8 mouse cellular contexts compared by ENCODE assay signal in the genomic region with DNA sequence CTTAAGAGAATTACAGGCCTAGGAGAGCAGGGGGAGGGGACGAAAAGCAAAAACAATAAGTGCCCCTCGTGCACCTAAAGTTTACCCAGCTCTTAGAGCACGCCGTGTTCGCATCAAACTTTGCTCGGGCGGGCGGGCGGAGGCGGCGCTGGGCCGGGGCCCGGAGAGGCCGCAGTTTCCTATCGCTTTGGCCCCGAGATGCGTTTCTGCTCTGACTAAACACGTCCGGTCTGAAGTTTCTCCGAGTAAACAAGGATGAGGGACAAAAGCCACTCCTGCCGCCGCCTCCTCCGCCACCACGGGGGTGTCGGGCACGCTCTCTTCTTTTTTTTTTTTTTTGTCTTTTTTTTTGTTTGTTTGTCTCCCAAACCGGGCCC. TPM values are rescaled to one million over a fixed set of nuclear protein-coding genes. Genes with fewer than 3 reads are reported as not detected.
A peak's percentile ranks its signal among the peaks of the same experiment; 100 is the strongest.
DNase-seq lines count a peak whose midpoint lies in the region; ATAC-seq lines count a peak whose summit lies in the region.

No protein-coding gene starts in this region.

- peak overlapping the region; percentile 98 for H3K9ac ChIP-seq in hindbrain, embryonic 12.5 days
- peak overlapping the region; percentile 99 for H3K9ac ChIP-seq in liver, embryonic 13.5 days

- H3K4me2 ChIP-seq in hindbrain, embryonic 12.5 days (replicated peaks), result peak overlapping the region; percentile 86
- peak overlapping the region; percentile 96 for H3K4me2 ChIP-seq in liver, embryonic 13.5 days

- H3K27ac ChIP-seq in embryonic facial prominence, embryonic 10.5 days (replicated peaks), result peak overlapping the region; percentile 100
- H3K27ac ChIP-seq in hindbrain, embryonic 12.5 days, result peak overlapping the region; percentile 100
- H3K27ac ChIP-seq in liver, embryonic 13.5 days, result peak overlapping the region; percentile 97

- H3K4me3 ChIP-seq in embryonic facial prominence, embryonic 10.5 days, result peak overlapping the region; percentile 90
- H3K4me3 ChIP-seq in hindbrain, embryonic 12.5 days, result peak overlapping the region; percentile 86
- H3K4me3 ChIP-seq in liver, embryonic 13.5 days (replicated peaks), result peak overlapping the region; percentile 91

- H3K36me3 ChIP-seq in embryonic facial prominence, embryonic 10.5 days (replicated peaks), result peaks cover 33% of the 10 kb centered on the region
- H3K36me3 ChIP-seq in hindbrain, embryonic 12.5 days, result peaks cover 14% of the 10 kb centered on the region
- peaks cover 30% of the 10 kb centered on the region for H3K36me3 ChIP-seq in liver, embryonic 13.5 days

- H3K9me3 ChIP-seq in embryonic facial prominence, embryonic 10.5 days, result no peaks in the 10 kb centered on the region
- no peaks in the 10 kb centered on the region for H3K9me3 ChIP-seq in hindbrain, embryonic 12.5 days (replicated peaks)
- H3K9me3 ChIP-seq in liver, embryonic 13.5 days (replicated peaks), result no peaks in the 10 kb centered on the region

- under 1% methylated on average over 27 of the region's 27 CpGs for WGBS in embryonic facial prominence, embryonic 10.5 days
- WGBS in hindbrain, embryonic 12.5 days, result under 1% methylated on average over 27 of the region's 27 CpGs
- WGBS in liver, embryonic 13.5 days (ENCODE audit: insufficient replicate concordance), result under 1% methylated on average over 27 of the region's 27 CpGs

- peak; percentile 33 to 44 for DNase-seq in spleen, postnatal 14 days (ENCODE audit: low spot score in 2 of 2)
- DNase-seq in spleen, adult 12 weeks (ENCODE audit: low spot score), result no peak
- no peak for DNase-seq in embryonic facial prominence, embryonic 10.5 days (ENCODE audit: low spot score)
- DNase-seq in liver, embryonic 13.5 days, result peak; percentile 15
- peak; percentile 49 for DNase-seq in neural tube, embryonic 10.5 days (ENCODE audit: extremely low spot score, low spot score)
- no peak for DNase-seq in layer of hippocampus, postnatal 14 days (ENCODE audit: low spot score in 2 of 2)
- no peak for DNase-seq in right cerebral cortex, adult 2 months (ENCODE audit: low spot score in 2 of 2)

- H3K27me3 ChIP-seq in embryonic facial prominence, embryonic 10.5 days (replicated peaks; ENCODE audit: low read depth, poor library complexity, severe bottlenecking), result no peaks in the 10 kb centered on the region
- no peaks in the 10 kb centered on the region for H3K27me3 ChIP-seq in hindbrain, embryonic 12.5 days
- no peaks in the 10 kb centered on the region for H3K27me3 ChIP-seq in liver, embryonic 13.5 days

- no peak for ATAC-seq in hindbrain, embryonic 12.5 days (ENCODE audit: low FRiP score)
- ATAC-seq in liver, embryonic 13.5 days (ENCODE audit: low read depth), result no peak

- H3K4me1 ChIP-seq in embryonic facial prominence, embryonic 10.5 days, result peaks cover 27% of the 10 kb centered on the region
- H3K4me1 ChIP-seq in hindbrain, embryonic 12.5 days, result peaks cover 16% of the 10 kb centered on the region
- peaks cover 26% of the 10 kb centered on the region for H3K4me1 ChIP-seq in liver, embryonic 13.5 days (replicated peaks)

RNA-seq across cellular contexts. Expression of gene Gm42791, which starts 56.2 kb away (rescaled TPM):
- 0.49 and 4.6 TPM in 2 replicates for polyA plus RNA-seq in embryonic facial prominence, embryonic 10.5 days (2016; fragmentation: Nextera tagmentation; extraction: Ambion mirVana)
- 0.49 and 3.3 TPM in 2 replicates for polyA plus RNA-seq in hindbrain, embryonic 12.5 days (2016; fragmentation: Nextera tagmentation; extraction: Ambion mirVana)
- 0.32 and 0.86 TPM in 2 replicates for polyA plus RNA-seq in liver, embryonic 13.5 days (2015; fragmentation: Nextera tagmentation; extraction: Ambion mirVana)
- total RNA-seq in layer of hippocampus, postnatal 14 days (2021), result 10 to 100 TPM; 15.2 to 18.0 TPM

Comparison
In these comparisons a context has a peak if more than half of its experiments do, and no peak if none do; other contexts are left out.
1. DNase-seq: peak in spleen, postnatal 14 days (2 of 2), liver, embryonic 13.5 days (single experiment) and neural tube, embryonic 10.5 days (single experiment); none in spleen, adult 12 weeks (single experiment), embryonic facial prominence, embryonic 10.5 days (single experiment), layer of hippocampus, postnatal 14 days (0 of 2) and right cerebral cortex, adult 2 months (0 of 2).
2. Peak in every context shown above with its lines, with median percentiles within 50 percentile points of each other: H3K27ac ChIP-seq and H3K4me3 ChIP-seq.